Mouse (Mus musculus) bone marrow macrophage, adult 2 months (primary cell): ENCODE data around the gene Vmn1r205. TPM values are rescaled to one million over a fixed set of nuclear protein-coding genes. Genes with fewer than 3 reads are reported as not detected.
"Not testable (repeated sequence)": the region's sequence is repeated elsewhere in the genome, so short reads cannot be mapped to it uniquely, and the experiment has no call there.

ENCODE experiments used
- H3K27ac ChIP-seq: 2 replicates; pipeline ENCODE4 v1.5.1; 2012; ENCODE audit warnings: low read depth, low read length; ENCODE audit not compliant: insufficient read depth
- H3K4me1 ChIP-seq: 2 replicates; pipeline ENCODE4 v1.6.1; 2012; ENCODE audit warnings: low read length; ENCODE audit not compliant: control insufficient read depth, insufficient read depth
- H3K4me3 ChIP-seq: 2 replicates; pipeline ENCODE4 v1.5.1; 2012; ENCODE audit warnings: mild to moderate bottlenecking, low read length, moderate library complexity; ENCODE audit not compliant: insufficient read depth
- CTCF ChIP-seq: IDR thresholded peaks from 2 replicates; pipeline ENCODE4 v1.5.1; 2012; ENCODE audit warnings: low read depth, mild to moderate bottlenecking, low read length, moderate library complexity
- POLR2A ChIP-seq: IDR thresholded peaks from 2 replicates; pipeline ENCODE4 v1.6.1; 2012; ENCODE audit warnings: mild to moderate bottlenecking, low read depth, low read length, borderline replicate concordance
- polyA plus RNA-seq: library from polyadenylated mRNA; stranded (reverse); fragments of >200 nt; gene quantifications from 2 replicates; pipeline ENCODE4 v1.2.4, GENCODE M21; 2012; ENCODE audit not compliant: missing spikeins, insufficient read depth, insufficient read length

Gene Vmn1r205
- polyA plus RNA-seq, result not detected in 2 replicates

DNA sequence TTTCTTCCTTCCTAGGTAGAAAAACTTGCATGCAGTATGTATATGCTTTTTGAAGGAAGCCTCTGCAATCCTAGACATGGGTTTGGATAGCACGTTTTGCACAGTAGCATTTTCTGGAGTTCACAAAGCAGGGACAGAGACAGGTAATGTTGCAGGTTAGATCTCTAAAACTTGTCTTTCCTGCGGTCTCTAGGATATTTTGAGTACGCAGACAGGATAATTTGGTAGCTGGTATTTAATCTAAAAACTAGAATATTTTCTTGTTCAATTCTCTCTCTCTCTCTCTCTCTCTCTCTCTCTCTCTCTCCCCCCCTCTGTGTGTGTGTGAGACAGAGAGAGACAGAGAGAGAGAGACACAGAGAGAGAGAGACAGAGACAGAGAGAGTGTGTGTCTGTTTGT is at the start of gene Vmn1r205:
Vmn1r205 (minus strand) TSS at position 101 of the 400 bp plus-strand sequence.
- no peak within 1 kb of the TSS for H3K27ac ChIP-seq
- TF ChIP-seq CTCF (no peak), POLR2A (no peak)
- H3K4me1 ChIP-seq, result no peaks in the 10 kb centered on the region
- no peak within 1 kb of the TSS for H3K4me3 ChIP-seq

DNA sequence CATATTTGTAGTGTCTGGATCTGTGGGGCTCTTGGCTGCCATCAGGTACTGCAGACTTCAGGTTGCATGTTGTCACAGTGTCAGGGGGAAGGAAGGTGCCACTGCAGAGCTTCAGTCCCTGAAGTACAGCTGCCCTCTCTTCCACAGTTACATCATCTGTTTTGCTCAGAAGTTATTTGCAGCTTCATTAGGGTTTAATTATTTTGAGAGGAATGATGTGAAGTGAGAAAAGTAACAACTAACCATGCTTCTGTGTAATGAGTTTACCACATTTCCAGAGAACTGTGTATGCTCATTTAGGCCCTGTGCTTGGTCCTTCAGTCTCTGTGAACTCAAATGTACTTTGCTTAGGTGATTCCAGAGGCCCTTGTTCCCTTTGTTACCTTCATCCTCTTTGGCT is 31.4 kb upstream of the Vmn1r205 start, which contains the start of gene Vmn1r206:
Vmn1r206 (minus strand) TSS at position 101 of the 400 bp plus-strand sequence.
- not testable (repeated sequence) for H3K4me1 ChIP-seq, H3K27ac ChIP-seq, H3K4me3 ChIP-seq

DNA sequence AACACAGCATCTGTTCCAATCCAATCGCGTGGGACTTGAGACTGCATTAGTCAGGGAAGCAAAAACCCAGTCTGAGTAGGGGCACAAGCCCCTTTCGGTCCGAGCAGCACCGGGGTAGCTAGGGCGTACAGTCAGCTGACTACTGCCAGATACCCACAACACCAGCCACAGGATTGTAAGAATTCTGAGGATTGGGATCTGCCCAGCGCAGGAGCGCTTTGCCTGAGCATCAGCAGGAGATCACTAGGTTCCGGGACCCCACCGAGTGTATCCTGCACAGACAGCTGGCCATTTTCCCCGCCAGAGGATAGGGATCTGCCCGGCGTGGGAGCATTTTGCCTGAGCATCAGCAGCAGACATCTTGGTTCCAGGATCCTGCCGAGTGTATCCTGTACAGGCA is 9.5 kb downstream of the Vmn1r205 start:
- H3K27ac ChIP-seq, H3K4me1 ChIP-seq, H3K4me3 ChIP-seq: not testable (repeated sequence)

DNA sequence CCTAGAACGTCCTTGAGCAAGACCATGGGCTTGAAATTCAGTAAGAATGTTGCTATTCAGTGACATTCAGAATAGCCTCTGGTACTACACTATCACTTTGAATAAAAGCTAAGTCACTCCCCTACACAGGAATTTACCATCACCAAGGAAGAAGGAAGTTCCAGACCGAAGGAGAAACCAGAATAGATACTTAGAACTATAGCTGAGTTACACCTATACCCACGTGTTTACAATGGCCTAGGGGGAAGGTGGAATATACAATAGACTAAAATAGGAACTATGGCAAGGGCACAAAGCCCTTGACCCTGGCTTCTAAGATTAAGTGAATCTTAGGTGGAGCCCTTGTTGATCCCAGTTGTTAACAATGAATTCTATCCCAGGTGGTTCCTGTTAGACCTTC is 17.9 kb downstream of the Vmn1r205 start:
- not testable (repeated sequence) for H3K4me1 ChIP-seq, H3K4me3 ChIP-seq, H3K27ac ChIP-seq

DNA sequence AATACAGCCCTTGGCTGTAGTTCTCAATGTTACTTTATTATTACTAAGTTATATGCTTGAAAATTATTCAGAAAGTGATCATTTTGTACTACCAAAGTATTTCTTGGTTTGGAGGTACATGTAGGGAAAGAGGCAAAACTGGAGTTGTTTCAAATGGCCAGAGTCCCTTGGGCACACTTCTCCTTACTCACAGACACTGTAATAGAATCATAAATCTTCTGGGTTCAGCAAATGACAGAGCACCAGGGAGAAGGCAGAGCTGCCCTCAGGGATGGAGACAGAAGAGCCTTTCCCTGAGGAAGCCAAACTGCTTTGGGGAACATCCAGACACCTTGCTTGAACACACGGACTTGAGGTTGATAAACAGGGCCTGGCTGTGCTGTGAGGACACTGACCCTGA is 39.9 kb downstream of the Vmn1r205 start, which contains the start of gene Vmn1r204:
Vmn1r204 (plus strand) TSS at position 301 of the 400 bp plus-strand sequence.
- H3K4me3 ChIP-seq, H3K27ac ChIP-seq, H3K4me1 ChIP-seq: not testable (repeated sequence)

Other genes with a start within 250 kb of the Vmn1r205 start
- gene Vmn1r198, start 242.6 kb downstream of the Vmn1r205 start, polyA plus RNA-seq, result not detected in 2 replicates
- not detected in 2 replicates for gene Vmn1r199, start 213.2 kb downstream of the Vmn1r205 start, polyA plus RNA-seq
- gene Vmn1r200, start 202.6 kb downstream of the Vmn1r205 start, polyA plus RNA-seq, result not detected in 2 replicates
- not detected in 2 replicates for gene Vmn1r201, start 121.1 kb downstream of the Vmn1r205 start, polyA plus RNA-seq
- not detected in 2 replicates for gene Vmn1r202, start 87.6 kb downstream of the Vmn1r205 start, polyA plus RNA-seq
- gene Vmn1r203, start 74.9 kb downstream of the Vmn1r205 start, polyA plus RNA-seq, result not detected in 2 replicates
- gene Vmn1r204, start 39.8 kb downstream of the Vmn1r205 start, polyA plus RNA-seq, result not detected in 2 replicates
- 0.31 TPM in 1 of 2 replicates, not detected in the other for gene Vmn1r206, start 31.3 kb upstream of the Vmn1r205 start, polyA plus RNA-seq
- gene Vmn1r207-ps, start 136.6 kb upstream of the Vmn1r205 start, polyA plus RNA-seq, result 0.20 TPM in 1 of 2 replicates, not detected in the other
- 0.33 TPM in 1 of 2 replicates, not detected in the other for gene Vmn1r208, start 184.4 kb upstream of the Vmn1r205 start, polyA plus RNA-seq
- not detected in 2 replicates for gene Vmn1r209, start 216.7 kb upstream of the Vmn1r205 start, polyA plus RNA-seq
- gene Vmn1r210, start 238.3 kb upstream of the Vmn1r205 start, polyA plus RNA-seq, result not detected in 2 replicates